Mouse (Mus musculus) forebrain, embryonic 15.5 days (tissue): ENCODE data around the gene Dnajb12. TPM values are rescaled to one million over a fixed set of nuclear protein-coding genes. Genes with fewer than 3 reads are reported as not detected.

ENCODE experiments used
- ATAC-seq: fragments of 200-750 bp; cut with Nextera tagmentation; replicated peaks from 2 replicates; pipeline ENCODE4 v1.8.0; 2017; ENCODE audit warnings: mild to moderate bottlenecking, moderate TSS enrichment, moderate library complexity
- H3K27ac ChIP-seq: fragments of 300-500 bp; sonication (generic); replicated peaks from 2 replicates; pipeline ENCODE4 v1.5.1; 2015; ENCODE audit warnings: mild to moderate bottlenecking, inconsistent platforms
- H3K27me3 ChIP-seq: fragments of 300-500 bp; sonication (generic); 2 replicates; pipeline ENCODE4 v1.6.1; 2015; ENCODE audit warnings: inconsistent platforms
- H3K36me3 ChIP-seq: fragments of 300-500 bp; sonication (generic); 2 replicates; pipeline ENCODE4 v1.6.1; 2015; ENCODE audit warnings: mild to moderate bottlenecking, inconsistent platforms
- H3K4me1 ChIP-seq: fragments of 300-500 bp; sonication (generic); 2 replicates; pipeline ENCODE4 v1.6.1; 2015; ENCODE audit warnings: inconsistent platforms
- H3K4me2 ChIP-seq: fragments of 300-500 bp; sonication (generic); replicated peaks from 2 replicates; pipeline ENCODE4 v1.6.1; 2015; ENCODE audit warnings: mild to moderate bottlenecking, inconsistent platforms
- H3K4me3 ChIP-seq: fragments of 300-500 bp; sonication (generic); 2 replicates; pipeline ENCODE4 v1.5.1; 2015; ENCODE audit warnings: mild to moderate bottlenecking, inconsistent platforms
- H3K9ac ChIP-seq: fragments of 300-500 bp; sonication (generic); replicated peaks from 2 replicates; pipeline ENCODE4 v1.6.1; 2015; ENCODE audit warnings: mild to moderate bottlenecking, inconsistent platforms
- H3K9me3 ChIP-seq: fragments of 300-500 bp; sonication (generic); 2 replicates; pipeline ENCODE4 v1.6.1; 2016; ENCODE audit warnings: inconsistent platforms
- WGBS: fragments of 180-500 bp; shearing (Covaris S2); methylation state at CpG from one replicate; pipeline ENCODE4 v1.1.7; 2015; ENCODE audit warnings: mixed read lengths; 5-methylcytosine and 5-hydroxymethylcytosine counted together
- polyA plus RNA-seq: library from polyadenylated mRNA; unstranded; fragments of >200 nt; fragmentation: Nextera tagmentation; extraction: Ambion mirVana; gene quantifications from 2 replicates; pipeline ENCODE4 v1.2.1, GENCODE M21; 2015

The Dnajb12 gene
- polyA plus RNA-seq, 1 experiment from 2014 or later, result 17.5 TPM

DNA sequence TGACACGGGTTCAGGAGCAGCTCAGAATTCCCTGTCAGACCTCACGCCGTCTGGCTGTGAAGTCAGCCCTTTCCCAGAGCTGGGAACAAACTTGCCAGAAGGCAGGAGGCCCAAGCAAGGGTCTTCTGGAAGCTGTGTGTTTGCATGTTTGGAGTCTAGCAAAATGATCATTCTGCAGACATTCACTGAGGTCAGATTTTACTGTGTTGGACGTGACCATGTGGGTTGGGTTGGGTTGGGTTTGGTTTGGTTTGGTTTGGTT is 20.7 kb downstream of the Dnajb12 start:
- Histone ChIP-seq H3K27ac (peak overlapping the region; percentile 99), H3K36me3 (peaks cover 11% of the 10 kb centered on the region; the same call in 1 of the 2 replicates), H3K9ac (no peak overlapping the region; the same call in 1 of the 2 replicates), H3K4me1 (peaks cover 69% of the 10 kb centered on the region), H3K9me3 (no peaks in the 10 kb centered on the region), H3K4me3 (no peak overlapping the region), H3K4me2 (peak overlapping the region; percentile 30), H3K27me3 (no peaks in the 10 kb centered on the region)
- 14% methylated on average over 4 of the region's 4 CpGs for WGBS
- no peak for ATAC-seq

DNA sequence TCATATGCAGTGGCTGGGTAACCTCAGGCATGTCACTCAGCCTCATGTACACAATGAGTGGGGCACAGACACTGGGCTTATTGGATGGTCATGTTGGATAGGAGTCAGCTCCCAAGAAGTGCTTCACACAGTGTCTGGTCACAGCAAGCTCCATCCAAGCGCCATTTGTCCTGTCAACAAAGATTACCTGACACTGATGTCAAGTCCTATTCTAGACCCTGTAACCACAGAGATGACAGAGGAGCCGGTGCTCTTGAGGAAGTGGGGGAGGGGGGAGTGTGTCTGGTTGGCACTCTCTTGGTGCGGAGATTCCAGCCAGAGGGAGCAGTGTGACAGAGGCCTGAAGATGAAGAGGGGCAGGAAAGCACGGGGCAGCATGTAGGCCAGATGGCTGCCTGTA is 21.6 kb downstream of the Dnajb12 start:
- H3K4me2 ChIP-seq, result no peak overlapping the region
- H3K9me3 ChIP-seq, result no peaks in the 10 kb centered on the region
- ATAC-seq, result no peak
- H3K9ac ChIP-seq, result no peak overlapping the region
- peak overlapping the region; percentile 99 for H3K27ac ChIP-seq
- peaks cover 66% of the 10 kb centered on the region for H3K4me1 ChIP-seq
- H3K27me3 ChIP-seq, result no peaks in the 10 kb centered on the region
- WGBS, result 46% methylated on average over 4 of the region's 4 CpGs
- no peak overlapping the region for H3K4me3 ChIP-seq
- H3K36me3 ChIP-seq, result peaks cover 4% of the 10 kb centered on the region; the same call in 1 of the 2 replicates

DNA sequence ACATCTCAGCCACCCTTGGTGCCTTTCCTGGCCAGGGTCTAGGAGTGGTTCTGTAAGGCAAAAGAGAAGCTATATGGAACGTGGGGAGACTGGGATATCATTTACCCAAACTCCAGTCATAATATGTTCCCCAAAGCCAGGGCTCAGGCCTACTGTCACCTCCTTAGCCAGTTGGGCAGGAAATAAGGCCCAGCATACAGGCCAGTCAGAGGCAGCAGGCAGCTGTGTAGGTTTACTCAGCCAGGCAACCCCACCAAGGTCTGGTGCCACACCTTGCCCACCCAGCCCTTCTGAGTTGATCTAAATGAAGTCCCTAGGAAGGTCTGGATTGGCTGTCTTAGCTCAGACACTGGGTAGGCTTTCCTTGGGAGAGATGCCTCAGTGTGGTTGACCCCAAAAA is 22.1 kb downstream of the Dnajb12 start:
- 96% methylated on average over 1 of the region's 1 CpGs for WGBS
- ATAC-seq, result no peak
- no peak overlapping the region for H3K4me2 ChIP-seq
- no peaks in the 10 kb centered on the region for H3K9me3 ChIP-seq
- peaks cover 62% of the 10 kb centered on the region for H3K4me1 ChIP-seq
- no peaks in the 10 kb centered on the region for H3K36me3 ChIP-seq
- no peaks in the 10 kb centered on the region for H3K27me3 ChIP-seq
- H3K27ac ChIP-seq, result peak overlapping the region; percentile 99
- no peak overlapping the region for H3K9ac ChIP-seq
- H3K4me3 ChIP-seq, result no peak overlapping the region

DNA sequence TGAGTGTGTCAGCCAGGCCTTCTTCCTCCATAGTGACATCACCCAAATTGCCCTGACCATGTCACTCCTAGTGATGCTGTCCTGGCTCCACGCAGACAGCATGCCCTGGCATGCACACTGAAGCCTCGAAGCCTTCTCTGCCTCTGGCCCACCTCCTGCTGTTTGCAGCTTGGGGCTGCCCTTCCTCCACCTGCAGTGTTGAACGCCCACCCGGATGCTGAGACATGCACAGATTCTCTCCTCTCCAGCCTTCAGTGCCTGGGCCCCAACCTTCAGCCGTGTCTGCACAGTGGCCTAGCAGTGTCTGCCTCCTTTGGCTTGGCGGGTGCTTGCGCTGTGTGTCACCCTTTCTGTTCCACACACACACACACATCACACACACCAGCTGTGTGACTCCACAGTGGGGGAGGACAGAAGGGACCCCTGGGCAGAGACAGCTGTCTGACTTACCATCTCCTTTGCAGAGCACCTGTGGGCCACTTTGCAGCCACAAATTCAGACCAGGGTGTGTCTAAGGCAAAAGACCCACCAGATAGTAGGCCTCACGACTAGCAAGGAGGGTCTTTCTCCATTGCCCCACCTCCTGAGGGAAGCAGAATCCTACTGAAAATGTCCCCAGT is 22.7 kb downstream of the Dnajb12 start:
- Histone ChIP-seq H3K4me1 (peaks cover 56% of the 10 kb centered on the region), H3K27ac (0 out of 2 replicates have a peak overlapping the region, but pooled peaks have one; percentile 0), H3K4me3 (no peak overlapping the region), H3K36me3 (no peaks in the 10 kb centered on the region), H3K9ac (no peak overlapping the region), H3K4me2 (no peak overlapping the region), H3K27me3 (no peaks in the 10 kb centered on the region), H3K9me3 (no peaks in the 10 kb centered on the region)
- ATAC-seq, result no peak
- WGBS, result 64% methylated on average over 8 of the region's 8 CpGs

DNA sequence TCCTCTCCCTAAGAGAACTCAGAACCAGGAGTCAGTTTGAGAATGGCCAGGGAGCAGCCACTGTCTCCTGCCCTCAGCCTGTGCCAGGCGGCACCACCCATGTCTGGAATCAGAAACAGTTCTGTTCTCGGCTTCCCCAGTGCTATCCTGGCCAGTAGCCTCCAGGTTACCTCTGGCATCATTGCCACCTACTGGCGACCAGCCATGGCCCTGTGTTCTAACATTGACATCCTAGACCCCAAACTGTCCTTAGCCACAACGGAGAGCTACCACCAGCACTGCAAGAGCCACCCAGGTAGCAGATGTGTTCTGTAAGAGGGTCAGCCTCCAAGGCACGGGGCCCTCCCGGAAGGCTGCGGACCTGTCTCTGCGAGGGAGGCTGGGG is 23.2 kb downstream of the Dnajb12 start:
- ATAC-seq, result no peak
- Histone ChIP-seq H3K9me3 (no peaks in the 10 kb centered on the region), H3K27ac (peak overlapping the region; percentile 0; the same call in 1 of the 2 replicates), H3K27me3 (no peaks in the 10 kb centered on the region), H3K9ac (no peak overlapping the region), H3K4me1 (peaks cover 52% of the 10 kb centered on the region), H3K4me3 (no peak overlapping the region), H3K4me2 (no peak overlapping the region), H3K36me3 (no peaks in the 10 kb centered on the region)
- WGBS, result 67% methylated on average over 8 of the region's 8 CpGs

DNA sequence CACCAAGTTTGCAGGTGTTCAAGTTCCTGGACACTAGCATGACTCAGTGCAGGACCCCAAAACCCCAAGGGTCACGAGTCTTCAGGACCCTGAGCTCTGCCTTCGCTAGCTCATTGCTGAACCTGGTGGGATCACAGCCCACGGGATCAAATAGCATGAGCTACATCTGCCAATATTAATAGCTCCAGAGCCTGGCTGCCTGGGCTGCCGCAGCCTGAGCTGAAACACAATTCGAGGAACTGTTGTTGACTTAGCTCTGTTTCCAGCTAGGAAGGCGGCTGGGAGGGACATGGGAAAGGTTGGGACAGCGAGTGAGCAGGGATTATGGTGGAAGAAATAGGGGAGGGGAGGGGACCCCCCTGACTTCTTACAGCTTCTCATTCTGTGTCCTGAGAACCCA is 23.8 kb downstream of the Dnajb12 start:
- Histone ChIP-seq H3K9ac (no peak overlapping the region), H3K4me1 (peaks cover 52% of the 10 kb centered on the region), H3K9me3 (no peaks in the 10 kb centered on the region), H3K4me2 (no peak overlapping the region), H3K27ac (peak overlapping the region; percentile 24), H3K27me3 (no peaks in the 10 kb centered on the region), H3K4me3 (no peak overlapping the region), H3K36me3 (no peaks in the 10 kb centered on the region)
- no peak for ATAC-seq
- WGBS, result 63% methylated on average over 7 of the region's 7 CpGs

DNA sequence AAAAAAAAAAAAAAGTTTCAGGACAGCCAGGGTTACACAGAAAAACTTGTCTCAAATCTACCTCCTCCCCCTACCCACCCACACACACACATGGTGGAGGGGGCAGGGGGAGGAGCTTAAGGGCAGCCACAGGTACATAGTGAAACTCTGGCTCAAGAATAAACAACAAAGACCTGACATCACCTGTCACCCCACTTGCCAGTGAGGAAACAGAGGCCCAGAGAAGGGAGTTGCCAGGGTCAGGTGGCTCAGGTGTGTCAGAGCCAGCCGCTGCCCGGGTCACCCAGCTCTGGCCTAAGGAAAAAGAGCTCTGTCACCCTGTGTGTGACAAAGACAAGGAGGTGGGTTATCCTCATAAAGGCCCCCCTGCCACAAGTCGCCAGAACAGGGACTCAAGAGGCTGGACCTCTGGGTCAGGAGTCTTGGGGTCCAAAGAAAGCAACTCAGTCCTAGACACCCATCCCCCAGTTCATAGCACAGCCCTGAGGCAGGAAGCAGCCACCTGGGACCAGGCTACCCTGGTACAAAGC is 27.8 kb downstream of the Dnajb12 start:
- H3K9me3 ChIP-seq, result no peaks in the 10 kb centered on the region
- H3K4me2 ChIP-seq, result no peak overlapping the region
- ATAC-seq, result no peak
- 57% methylated on average over 3 of the region's 3 CpGs for WGBS
- H3K27ac ChIP-seq, result no peak overlapping the region
- no peak overlapping the region for H3K9ac ChIP-seq
- H3K4me1 ChIP-seq, result peaks cover 33% of the 10 kb centered on the region
- H3K36me3 ChIP-seq, result no peaks in the 10 kb centered on the region
- no peak overlapping the region for H3K4me3 ChIP-seq
- no peaks in the 10 kb centered on the region for H3K27me3 ChIP-seq

DNA sequence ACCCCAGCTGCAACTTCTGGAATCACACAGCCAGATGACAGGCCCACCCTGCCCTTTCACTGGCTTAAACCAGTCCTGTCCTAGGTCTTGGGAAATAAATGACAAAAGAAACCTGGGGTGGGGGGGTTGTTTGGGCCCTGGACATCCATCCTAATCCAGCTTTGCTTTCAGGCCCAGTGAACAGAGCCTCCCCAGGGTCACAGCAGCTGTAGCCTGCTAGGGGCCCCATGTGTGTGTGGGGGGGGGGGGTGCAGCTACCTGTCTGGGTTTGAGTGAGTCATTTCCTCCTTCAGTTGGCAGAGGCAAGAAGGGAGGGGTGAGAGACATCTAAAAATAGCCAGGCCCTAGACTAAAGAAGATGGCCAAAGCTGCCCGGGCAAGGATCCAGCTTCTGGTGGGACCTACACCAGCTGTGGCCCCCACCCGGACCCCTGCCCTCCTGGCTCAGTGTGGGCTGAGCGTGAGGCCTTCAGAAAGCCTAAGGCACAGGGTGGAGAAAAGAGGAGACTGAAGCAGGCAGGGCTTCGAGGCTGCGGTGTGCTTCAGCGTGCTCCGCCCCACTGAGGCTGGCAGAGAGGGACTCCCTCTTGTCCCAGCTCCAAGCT is 28.4 kb downstream of the Dnajb12 start:
- WGBS, result 26% methylated on average over 7 of the region's 7 CpGs
- no peak overlapping the region for H3K9ac ChIP-seq

DNA sequence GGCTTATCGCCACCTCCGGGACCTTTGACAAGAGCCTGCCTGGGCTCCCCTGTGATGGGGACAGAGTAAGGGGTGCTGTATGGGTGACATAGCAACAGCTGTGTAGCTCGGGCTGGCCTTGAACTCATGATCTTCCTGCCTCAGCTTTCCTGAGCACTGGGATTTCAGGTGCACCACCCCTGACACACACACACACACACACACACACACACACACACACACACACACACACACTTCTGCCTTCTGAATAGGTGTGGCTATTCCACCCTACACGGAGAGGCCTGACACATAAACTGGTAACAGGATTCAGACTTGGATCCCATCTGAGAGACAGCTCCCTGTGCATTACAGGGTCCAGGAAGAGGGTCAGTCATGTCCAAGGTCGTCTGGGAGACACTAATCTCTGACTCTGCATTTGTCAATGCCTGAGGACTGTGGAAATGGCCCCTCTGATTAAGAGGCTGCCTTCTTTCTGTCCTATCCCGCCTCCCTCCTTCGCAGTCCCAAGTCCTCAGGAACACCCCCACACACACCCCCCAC is 29.5 kb downstream of the Dnajb12 start:
- H3K4me1 ChIP-seq, result peaks cover 31% of the 10 kb centered on the region
- H3K27me3 ChIP-seq, result no peaks in the 10 kb centered on the region
- H3K4me3 ChIP-seq, result no peak overlapping the region
- no peak overlapping the region for H3K9ac ChIP-seq
- no peaks in the 10 kb centered on the region for H3K36me3 ChIP-seq
- 62% methylated on average over 7 of the region's 7 CpGs for WGBS
- no peaks in the 10 kb centered on the region for H3K9me3 ChIP-seq
- ATAC-seq, result no peak; the same call in 1 of the 2 replicates
- no peak overlapping the region for H3K4me2 ChIP-seq
- no peak overlapping the region for H3K27ac ChIP-seq

More for the DNA sequence above, 28.4 kb downstream of the Dnajb12 start:
- Histone ChIP-seq H3K27ac (peak overlapping the region; percentile 35), H3K36me3 (no peaks in the 10 kb centered on the region), H3K4me1 (peaks cover 36% of the 10 kb centered on the region), H3K9me3 (no peaks in the 10 kb centered on the region), H3K27me3 (no peaks in the 10 kb centered on the region), H3K4me2 (no peak overlapping the region), H3K4me3 (no peak overlapping the region)
- ATAC-seq, result no peak; the same call in 1 of the 2 replicates

DNA sequence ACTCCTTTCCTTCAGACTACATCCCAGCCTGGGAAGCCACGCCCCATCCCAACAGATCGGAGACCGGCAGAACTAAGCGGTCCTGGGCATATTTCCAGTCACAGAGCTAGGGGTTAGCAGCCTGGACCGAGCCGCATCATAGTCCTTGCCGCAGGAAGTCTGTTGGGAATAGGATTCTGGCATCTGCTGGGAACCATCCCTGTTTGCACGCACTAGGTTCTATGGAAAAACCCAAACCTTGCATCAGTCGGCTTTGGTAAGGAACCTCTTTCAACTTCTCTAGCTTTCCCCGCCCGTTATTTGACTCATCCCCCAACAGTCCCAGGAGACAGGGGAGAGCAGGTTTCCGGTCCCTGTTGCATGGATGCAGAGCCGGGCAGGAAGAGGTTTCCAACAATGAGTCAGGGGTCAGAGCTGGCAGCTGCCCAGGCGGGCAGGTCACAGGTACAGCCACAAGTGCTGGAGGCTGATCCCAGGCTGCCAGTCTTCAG is 30.0 kb downstream of the Dnajb12 start:
- Histone ChIP-seq H3K27ac (peak overlapping the region; percentile 41), H3K9ac (no peak overlapping the region), H3K4me3 (no peak overlapping the region), H3K27me3 (no peaks in the 10 kb centered on the region), H3K9me3 (no peaks in the 10 kb centered on the region), H3K36me3 (no peaks in the 10 kb centered on the region), H3K4me2 (no peak overlapping the region; the same call in 1 of the 2 replicates), H3K4me1 (peaks cover 31% of the 10 kb centered on the region)
- no peak; the same call in 1 of the 2 replicates for ATAC-seq
- WGBS, result 10% methylated on average over 14 of the region's 14 CpGs

DNA sequence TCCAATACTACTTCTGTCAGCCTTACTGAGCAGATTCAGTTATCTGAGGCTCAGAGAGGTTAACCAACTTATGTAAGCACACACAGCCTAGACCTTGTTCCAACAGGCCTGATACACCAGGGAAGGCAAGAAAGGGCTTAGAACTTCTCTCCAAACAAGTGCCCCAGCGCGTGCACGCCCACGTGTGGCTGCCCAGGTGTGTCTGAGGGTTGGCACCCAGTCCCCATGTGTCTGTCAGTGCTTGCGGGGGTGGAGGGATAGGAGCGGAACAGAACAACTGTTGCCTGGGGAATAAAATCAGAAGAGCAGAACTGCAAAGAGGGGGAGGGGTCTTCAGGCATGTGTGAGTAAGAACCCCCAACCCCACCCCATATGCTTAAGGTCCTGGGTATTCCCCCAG is 31.7 kb downstream of the Dnajb12 start:
- Histone ChIP-seq H3K36me3 (no peaks in the 10 kb centered on the region), H3K4me3 (no peak overlapping the region), H3K27ac (no peak overlapping the region), H3K4me2 (no peak overlapping the region; the same call in 1 of the 2 replicates), H3K9ac (no peak overlapping the region), H3K9me3 (no peaks in the 10 kb centered on the region), H3K4me1 (peaks cover 33% of the 10 kb centered on the region), H3K27me3 (no peaks in the 10 kb centered on the region)
- WGBS, result 32% methylated on average over 6 of the region's 6 CpGs
- ATAC-seq, result no peak

DNA sequence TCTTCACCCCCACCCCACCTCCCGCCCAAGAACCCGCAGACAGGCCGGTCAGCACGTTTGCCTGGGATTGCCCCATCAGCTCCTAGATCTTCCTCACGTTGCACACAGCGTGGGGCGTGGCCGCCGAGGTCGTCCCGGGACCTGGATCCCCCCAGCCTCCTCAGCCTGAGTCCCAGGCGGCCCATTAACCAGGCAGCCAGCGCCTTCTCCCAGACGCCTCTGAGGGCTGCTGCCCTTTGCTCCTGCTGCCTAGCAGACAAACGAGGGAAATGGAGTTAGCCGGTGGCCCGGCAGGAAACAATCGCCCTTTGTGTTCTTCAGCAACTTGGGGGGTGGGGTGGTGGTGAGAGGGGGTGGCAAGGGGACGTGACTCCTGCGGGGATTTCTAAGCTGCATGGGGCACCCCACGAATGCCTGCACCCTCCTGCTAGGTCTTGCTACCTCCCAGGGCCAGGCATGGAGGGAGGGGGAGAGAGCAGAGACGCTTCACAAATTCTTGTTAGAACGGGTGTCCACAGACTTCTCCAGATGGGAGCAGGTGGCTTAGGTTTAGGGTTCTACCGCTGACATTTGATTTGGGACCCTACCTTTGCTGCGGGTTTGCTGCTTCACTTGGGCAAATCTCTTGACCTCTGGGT is 32.3 kb downstream of the Dnajb12 start:
- Histone ChIP-seq H3K9ac (no peak overlapping the region), H3K36me3 (no peaks in the 10 kb centered on the region), H3K27me3 (no peaks in the 10 kb centered on the region), H3K4me3 (no peak overlapping the region), H3K4me2 (peak overlapping the region; percentile 8), H3K27ac (no peak overlapping the region), H3K9me3 (no peaks in the 10 kb centered on the region), H3K4me1 (peaks cover 39% of the 10 kb centered on the region)
- ATAC-seq, result no peak
- 5% methylated on average over 25 of the region's 25 CpGs for WGBS
